Comparison of ENCODE assay signal across 25 mouse cellular contexts in genomic region chr1:189936436-189937105, GRCm38 (mm10). TPM values are rescaled to one million over a fixed set of nuclear protein-coding genes. Genes with fewer than 3 reads are reported as not detected.
DNase-seq lines count a peak whose midpoint lies in the region; ATAC-seq lines count a peak whose summit lies in the region.
"Had no signal": no experiment of that assay in that cellular context is flagged by ENCODE, and none has a peak within 500 bp of the region (broad histone marks: within the 10 kb centered on the region; RNA-seq: fewer than 3 reads in every experiment).

No protein-coding gene starts in this region.

- ATAC-seq in granulocyte monocyte progenitor cell, adult 5-6 weeks (replicated peaks; ENCODE audit: poor library complexity, severe bottlenecking): peak; percentile 15; the same call in 1 of the 2 replicates
- ATAC-seq: forebrain, postnatal 0 days; hindbrain, postnatal 0 days; intestine, embryonic 16.5 days had no signal

- DNase-seq in adrenal gland, adult 2 months: peak; percentile 26
- no peak for DNase-seq in adrenal gland, adult 18-20 months (ENCODE audit: low spot score in 2 of 2)
- peak; percentile 16 for DNase-seq in lung, postnatal 36 days
- DNase-seq in lung, postnatal 10 days: no peak
- no peak for DNase-seq in neural tube, embryonic 10.5 days (ENCODE audit: extremely low spot score, low spot score)
- no peak for DNase-seq in layer of hippocampus, postnatal 10 days (ENCODE audit: low spot score in 2 of 2)
- DNase-seq in right cerebral cortex, postnatal 25 days: no peak
- DNase-seq: cerebellum, adult 8-10 months; cerebellum, postnatal 25 days; forebrain, postnatal 0 days; gastrocnemius, postnatal 10 days; heart, postnatal 36 days; kidney, adult 8-10 months; kidney, postnatal 4 days; liver; lung, embryonic 14.5 days; lung, postnatal 4 days; midbrain, embryonic 14.5 days; right cerebral cortex, adult 18-20 months; right cerebral cortex, postnatal 4 days; thymus, adult 2 months; thymus, postnatal 36 days had no signal

RNA-seq across cellular contexts. Expression of gene Smyd2, which starts 14.4 kb away (rescaled TPM):
- total RNA-seq in adrenal gland, adult 2 months (2021): 10 to 100 TPM; 76.9 to 85.2 TPM
- 60.6 and 72.5 TPM in 2 replicates for polyA plus RNA-seq in adrenal gland, adult 2 months (2012; rRNA removed)
- total RNA-seq in adrenal gland, adult 18-20 months (2021): 10 to 100 TPM; 64.6 to 80.0 TPM
- total RNA-seq in granulocyte monocyte progenitor cell, adult 5-6 weeks (2014; fragmentation: Nextera tagmentation): 72.5 and 97.7 TPM in 2 replicates
- total RNA-seq in granulocyte monocyte progenitor cell, adult 5-6 weeks (2017): 97.8 and 98.0 TPM in 2 replicates
- 10 to 100 TPM; 98.7 to 99.2 TPM for total RNA-seq in layer of hippocampus, postnatal 10 days (2021)

Comparison
In these comparisons a context has a peak if more than half of its experiments do, and no peak if none do; other contexts are left out.
1. DNase-seq: peak in adrenal gland, adult 2 months (single experiment) and lung, postnatal 36 days (single experiment); none in adrenal gland, adult 18-20 months (0 of 2), lung, postnatal 10 days (single experiment), neural tube, embryonic 10.5 days (single experiment), layer of hippocampus, postnatal 10 days (0 of 2) and right cerebral cortex, postnatal 25 days (single experiment).